Mouse (Mus musculus) heart, postnatal 0 days (tissue): ENCODE data around the gene Ints1. TPM values are rescaled to one million over a fixed set of nuclear protein-coding genes. Genes with fewer than 3 reads are reported as not detected.

ENCODE experiments used
- ATAC-seq: fragments of 200-750 bp; cut with Nextera tagmentation; 2 replicates; pipeline ENCODE4 v1.8.0; 2017; ENCODE audit warnings: low read depth, moderate number of reproducible peaks, moderate library complexity; ENCODE audit not compliant: insufficient read depth
- DNase-seq: peaks from one replicate; pipeline ENCODE4 v3.0.0-alpha.2; 2016; ENCODE audit warnings: low spot score
- H3K27ac ChIP-seq: fragments of 300-500 bp; sonication (generic); 2 replicates; pipeline ENCODE4 v1.5.1; 2014; ENCODE audit warnings: low read depth, mild to moderate bottlenecking
- H3K27me3 ChIP-seq: fragments of 300-500 bp; sonication (generic); 2 replicates; pipeline ENCODE4 v1.6.1; 2014; ENCODE audit warnings: low read length, mixed read lengths; ENCODE audit not compliant: control insufficient read depth, insufficient read depth
- H3K36me3 ChIP-seq: fragments of 300-500 bp; sonication (generic); replicated peaks from 2 replicates; pipeline ENCODE4 v1.6.1; 2014; ENCODE audit warnings: low read length, mixed read lengths; ENCODE audit not compliant: control insufficient read depth, insufficient read depth
- H3K4me1 ChIP-seq: fragments of 300-500 bp; sonication (generic); 2 replicates; pipeline ENCODE4 v1.6.1; 2014; ENCODE audit warnings: antibody characterized with exemption; ENCODE audit not compliant: control insufficient read depth, insufficient read depth
- H3K4me2 ChIP-seq: fragments of 300-500 bp; sonication (generic); 2 replicates; pipeline ENCODE4 v1.6.1; 2014; ENCODE audit warnings: low read depth, mild to moderate bottlenecking, low read length, moderate library complexity
- H3K4me3 ChIP-seq: fragments of 300-500 bp; sonication (generic); 2 replicates; pipeline ENCODE4 v1.5.1; 2014; ENCODE audit warnings: low read depth, low read length
- H3K9ac ChIP-seq: fragments of 300-500 bp; sonication (generic); replicated peaks from 2 replicates; pipeline ENCODE4 v1.6.1; 2014; ENCODE audit warnings: low read depth, low read length, mixed read lengths
- H3K9me3 ChIP-seq: fragments of 300-500 bp; sonication (generic); replicated peaks from 2 replicates; pipeline ENCODE4 v1.6.1; 2016; ENCODE audit warnings: low read length; ENCODE audit not compliant: control insufficient read depth
- CTCF ChIP-seq: IDR thresholded peaks from 2 replicates; pipeline ENCODE4 v1.5.1; 2016; ENCODE audit warnings: antibody characterized with exemption, control low read depth, low read depth
- EP300 ChIP-seq: IDR thresholded peaks from 2 replicates; pipeline ENCODE4 v1.6.1; 2016; ENCODE audit warnings: antibody characterized with exemption, low read depth
- WGBS: fragments of 180-500 bp; shearing (Covaris S2); extraction: QIAGEN DNeasy Blood & Tissue Kit; methylation state at CpG from one replicate; pipeline ENCODE4 v1.1.7; 2014; 5-methylcytosine and 5-hydroxymethylcytosine counted together
- polyA plus RNA-seq: library from polyadenylated mRNA; unstranded; fragments of >200 nt; fragmentation: Nextera tagmentation; extraction: Ambion mirVana; gene quantifications from 2 replicates; pipeline ENCODE4 v1.2.1, GENCODE M21; 2015
- total RNA-seq: library from RNA; depleted of rRNA; stranded (reverse); fragments of >200 nt; gene quantifications from 2 replicates; pipeline ENCODE4 v1.2.3, GENCODE M21; 2014; ENCODE audit warnings: low replicate concordance

Ints1 gene
- total and polyA plus RNA-seq, 2 experiments from 2014 or later = 10.6 to 92.0 TPM

GRCm38 (mm10) chr5:139818056-139818455 lies 42.6 kb upstream of the Ints1 start:
- 0 out of 2 replicates have a peak, but pooled peaks cover 9% of the 10 kb centered on the region for H3K36me3 ChIP-seq
- no peak overlapping the region for H3K27ac ChIP-seq
- no peak overlapping the region for H3K4me3 ChIP-seq
- peaks cover 8% of the 10 kb centered on the region; the same call in 1 of the 2 replicates for H3K27me3 ChIP-seq
- ATAC-seq (no peak), DNase-seq (no peak)
- H3K9ac ChIP-seq = no peak overlapping the region
- H3K4me2 ChIP-seq = no peak overlapping the region
- TF ChIP-seq CTCF (no peak), EP300 (no peak)
- 69% methylated on average over 3 of the region's 3 CpGs for WGBS
- no peaks in the 10 kb centered on the region for H3K9me3 ChIP-seq
- peaks cover 6% of the 10 kb centered on the region for H3K4me1 ChIP-seq

GRCm38 (mm10) chr5:139817292-139817691 lies 41.8 kb upstream of the Ints1 start:
- no peak overlapping the region for H3K4me2 ChIP-seq
- 0% methylated on average over 1 of the region's 1 CpGs for WGBS
- no peak overlapping the region for H3K4me3 ChIP-seq
- H3K27me3 ChIP-seq = peaks cover 8% of the 10 kb centered on the region; the same call in 1 of the 2 replicates
- ATAC-seq (no peak), DNase-seq (no peak)
- H3K9ac ChIP-seq = no peak overlapping the region
- no peak overlapping the region for H3K27ac ChIP-seq
- 0 out of 2 replicates have a peak, but pooled peaks cover 1% of the 10 kb centered on the region for H3K36me3 ChIP-seq
- no peaks in the 10 kb centered on the region for H3K9me3 ChIP-seq
- H3K4me1 ChIP-seq = peaks cover 6% of the 10 kb centered on the region
- TF ChIP-seq CTCF = peak; percentile 73
- no peak for TF ChIP-seq EP300

- DNase-seq (no peak), ATAC-seq (no peak)
- Histone ChIP-seq H3K36me3 (no peaks in the 10 kb centered on the region), H3K9me3 (no peaks in the 10 kb centered on the region), H3K4me2 (no peak overlapping the region), H3K27ac (no peak overlapping the region), H3K9ac (no peak overlapping the region), H3K27me3 (peaks cover 8% of the 10 kb centered on the region; the same call in 1 of the 2 replicates), H3K4me1 (peaks cover 6% of the 10 kb centered on the region), H3K4me3 (no peak overlapping the region)
- TF ChIP-seq CTCF = no peak
- TF ChIP-seq EP300 = no peak
These were observed 41.0 kb upstream of the Ints1 start for GRCm38 (mm10) chr5:139816445-139816844.

GRCm38 (mm10) chr5:139815964-139816363 lies 40.5 kb upstream of the Ints1 start:
- DNase-seq (no peak), ATAC-seq (no peak)
- TF ChIP-seq EP300 = no peak
- TF ChIP-seq CTCF = no peak
- no peak overlapping the region for H3K4me3 ChIP-seq
- H3K4me2 ChIP-seq = no peak overlapping the region
- no peaks in the 10 kb centered on the region for H3K9me3 ChIP-seq
- H3K4me1 ChIP-seq = peaks cover 6% of the 10 kb centered on the region
- no peak overlapping the region; the same call in 1 of the 2 replicates for H3K9ac ChIP-seq
- no peak overlapping the region for H3K27ac ChIP-seq
- no peaks in the 10 kb centered on the region for H3K36me3 ChIP-seq
- whole genome bisulfite sequencing = 34% methylated on average over 6 of the region's 6 CpGs
- peaks cover 8% of the 10 kb centered on the region; the same call in 1 of the 2 replicates for H3K27me3 ChIP-seq

- DNase-seq (no peak), ATAC-seq (no peak)
- no peaks in the 10 kb centered on the region for H3K36me3 ChIP-seq
- H3K9me3 ChIP-seq = no peaks in the 10 kb centered on the region
- H3K27ac ChIP-seq = no peak overlapping the region
- no peak overlapping the region for H3K4me2 ChIP-seq
- WGBS = 23% methylated on average over 13 of the region's 13 CpGs
- H3K4me1 ChIP-seq = peaks cover 6% of the 10 kb centered on the region
- peaks cover 8% of the 10 kb centered on the region; the same call in 1 of the 2 replicates for H3K27me3 ChIP-seq
- TF ChIP-seq CTCF (no peak), EP300 (no peak)
- H3K4me3 ChIP-seq = no peak overlapping the region
- no peak overlapping the region for H3K9ac ChIP-seq
These were observed 38.5 kb upstream of the Ints1 start for GRCm38 (mm10) chr5:139813963-139814381.

GRCm38 (mm10) chr5:139813126-139813490 lies 37.6 kb upstream of the Ints1 start:
- TF ChIP-seq CTCF (no peak), EP300 (no peak)
- Histone ChIP-seq H3K9ac (no peak overlapping the region), H3K27ac (no peak overlapping the region), H3K4me1 (peaks cover 6% of the 10 kb centered on the region), H3K4me2 (no peak overlapping the region), H3K27me3 (peaks cover 8% of the 10 kb centered on the region; the same call in 1 of the 2 replicates), H3K36me3 (no peaks in the 10 kb centered on the region), H3K4me3 (no peak overlapping the region), H3K9me3 (no peaks in the 10 kb centered on the region)
- DNase-seq = no peak
- 37% methylated on average over 10 of the region's 10 CpGs for WGBS
- no peak for ATAC-seq
